Mouse (Mus musculus): Measurements from ENCODE around the gene Pitpnm2. TPM values are rescaled to one million over a fixed set of nuclear protein-coding genes. Genes with fewer than 3 reads are reported as not detected.
A peak's percentile ranks its signal among the peaks of the same experiment; 100 is the strongest.

Pitpnm2 gene
- polyA plus RNA-seq, 1 experiment from 2014 or later, result 9.2 TPM

DNA sequence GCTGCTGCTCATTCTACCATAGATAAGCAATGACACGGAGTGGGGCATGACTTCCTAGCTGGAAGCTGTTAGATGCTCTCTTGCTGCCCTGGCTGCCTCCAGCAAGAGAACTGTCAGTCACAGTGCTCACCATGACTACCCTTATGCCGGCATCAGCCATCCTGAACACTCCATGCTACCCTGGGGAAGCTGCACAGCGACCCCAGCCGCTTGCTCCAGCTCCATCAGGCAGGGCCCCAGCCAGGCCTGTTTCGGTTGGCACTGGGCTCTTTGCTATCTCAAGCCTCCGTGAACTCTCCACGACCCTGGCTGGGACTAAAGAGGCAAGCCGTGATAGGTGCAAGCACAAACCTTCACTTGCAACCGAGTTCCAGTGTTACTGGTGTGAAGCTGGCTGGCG lies 87.7 kb downstream of the Pitpnm2 start:
- no peaks in the 10 kb centered on the region for H3K9me3 ChIP-seq (ENCODE audit: low read length)
- H3K4me3 ChIP-seq (ENCODE audit: low read depth, low read length), result no peak overlapping the region
- WGBS, result 25% methylated on average over 10 of the region's 10 CpGs
- H3K4me1 ChIP-seq (ENCODE audit: insufficient read depth, low read depth, low read length), result peaks cover 11% of the 10 kb centered on the region
- no peaks in the 10 kb centered on the region for H3K36me3 ChIP-seq (ENCODE audit: insufficient read depth, low read length)
- ATAC-seq (peak; percentile 32; the same call in 1 of the 2 replicates), DNase-seq (ENCODE audit: low spot score) (no peak)
- H3K27me3 ChIP-seq (replicated peaks; ENCODE audit: insufficient read depth, low read length), result no peaks in the 10 kb centered on the region
- H3K4me2 ChIP-seq (replicated peaks; ENCODE audit: low read depth, low read length), result no peak overlapping the region
- no peak for TF ChIP-seq EP300 (IDR thresholded peaks at IDR 0.05)
- TF ChIP-seq CTCF (IDR thresholded peaks at IDR 0.05), result no peak
- H3K9ac ChIP-seq (replicated peaks; ENCODE audit: low read depth), result no peak overlapping the region
- H3K27ac ChIP-seq (ENCODE audit: low read length), result no peak overlapping the region

DNA sequence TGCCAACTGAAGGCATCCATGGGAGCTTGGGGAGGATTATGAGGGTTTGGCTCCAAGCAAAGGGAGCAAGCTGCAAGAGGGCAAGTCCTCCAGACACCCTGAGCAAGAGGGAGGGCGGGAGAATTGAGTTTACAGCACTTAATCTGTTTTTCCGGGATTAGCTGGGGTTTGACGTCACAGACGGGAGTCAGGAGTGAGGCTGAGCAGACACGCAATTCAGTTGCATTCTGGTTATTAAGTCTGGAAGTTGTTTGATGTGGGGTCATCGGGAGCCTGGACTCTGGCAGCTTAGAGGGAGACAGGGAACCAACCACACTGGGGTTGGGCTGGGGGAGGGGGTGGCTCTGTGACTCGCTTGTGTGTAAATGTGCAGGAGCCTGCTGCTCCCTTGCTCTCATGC lies 90.1 kb downstream of the Pitpnm2 start:
- Histone ChIP-seq H3K27me3 (replicated peaks; ENCODE audit: insufficient read depth, low read length) (no peaks in the 10 kb centered on the region), H3K4me3 (ENCODE audit: low read depth, low read length) (no peak overlapping the region), H3K27ac (ENCODE audit: low read length) (no peak overlapping the region), H3K4me1 (ENCODE audit: insufficient read depth, low read depth, low read length) (peaks cover 8% of the 10 kb centered on the region), H3K9ac (replicated peaks; ENCODE audit: low read depth) (no peak overlapping the region), H3K9me3 (ENCODE audit: low read length) (no peaks in the 10 kb centered on the region), H3K36me3 (ENCODE audit: insufficient read depth, low read length) (no peaks in the 10 kb centered on the region), H3K4me2 (replicated peaks; ENCODE audit: low read depth, low read length) (no peak overlapping the region)
- DNase-seq (ENCODE audit: low spot score), result peak; percentile 36
- no peak for TF ChIP-seq EP300 (IDR thresholded peaks at IDR 0.05)
- no peak for TF ChIP-seq CTCF (IDR thresholded peaks at IDR 0.05)
- no peak for ATAC-seq
- 53% methylated on average over 7 of the region's 7 CpGs for WGBS

DNA sequence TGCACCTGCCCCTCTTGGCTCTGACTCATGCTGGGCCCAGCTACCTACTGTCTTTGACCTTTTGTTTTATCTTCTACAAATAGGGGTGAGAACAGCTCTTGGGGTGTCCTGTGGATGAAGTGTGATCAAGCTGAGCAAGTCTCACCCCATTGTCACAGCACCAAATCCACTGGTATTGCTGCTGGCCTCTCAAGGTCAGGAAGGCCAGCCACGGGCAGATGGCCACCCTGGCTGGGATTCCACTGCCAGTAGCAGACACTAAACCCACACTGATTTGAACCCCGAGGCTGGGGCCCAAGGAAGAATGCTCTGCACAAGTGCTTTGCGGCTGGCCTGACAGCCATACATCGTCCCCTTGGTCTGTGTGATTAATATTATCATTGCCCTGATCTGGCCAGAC lies 91.3 kb downstream of the Pitpnm2 start:
- Histone ChIP-seq H3K27ac (ENCODE audit: low read length) (no peak overlapping the region), H3K27me3 (replicated peaks; ENCODE audit: insufficient read depth, low read length) (no peaks in the 10 kb centered on the region), H3K4me1 (ENCODE audit: insufficient read depth, low read depth, low read length) (peaks cover 10% of the 10 kb centered on the region), H3K9ac (replicated peaks; ENCODE audit: low read depth) (no peak overlapping the region), H3K9me3 (ENCODE audit: low read length) (no peaks in the 10 kb centered on the region), H3K4me2 (replicated peaks; ENCODE audit: low read depth, low read length) (no peak overlapping the region), H3K36me3 (ENCODE audit: insufficient read depth, low read length) (no peaks in the 10 kb centered on the region), H3K4me3 (ENCODE audit: low read depth, low read length) (no peak overlapping the region)
- no peak for ATAC-seq
- no peak for DNase-seq (ENCODE audit: low spot score)
- TF ChIP-seq CTCF (IDR thresholded peaks at IDR 0.05) (no peak), EP300 (IDR thresholded peaks at IDR 0.05) (no peak)
- WGBS, result 77% methylated on average over 4 of the region's 4 CpGs

DNA sequence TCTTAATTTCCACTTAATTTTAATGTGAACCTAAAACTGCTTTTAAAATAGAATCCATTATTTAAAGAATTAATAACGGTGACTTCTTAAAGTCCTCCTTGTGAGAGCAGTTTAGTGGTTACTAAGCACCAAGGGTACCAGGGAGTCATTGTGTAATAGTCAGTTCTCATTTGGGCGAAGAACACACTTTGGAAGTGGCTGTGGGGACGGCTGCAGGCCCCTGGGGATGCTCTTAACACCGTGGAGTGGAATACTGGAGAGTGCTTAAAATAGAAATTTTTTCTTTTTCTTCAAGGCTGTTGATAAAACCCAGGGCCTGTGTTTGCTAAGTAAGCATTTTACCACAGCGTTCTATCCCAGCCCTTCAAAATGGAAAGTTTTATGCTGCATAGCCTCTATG lies 93.6 kb downstream of the Pitpnm2 start:
- peaks cover 11% of the 10 kb centered on the region for H3K4me1 ChIP-seq (ENCODE audit: insufficient read depth, low read depth, low read length)
- H3K9ac ChIP-seq (replicated peaks; ENCODE audit: low read depth), result no peak overlapping the region
- H3K36me3 ChIP-seq (ENCODE audit: insufficient read depth, low read length), result no peaks in the 10 kb centered on the region
- no peaks in the 10 kb centered on the region for H3K9me3 ChIP-seq (ENCODE audit: low read length)
- ATAC-seq, result peak; percentile 74
- no peaks in the 10 kb centered on the region for H3K27me3 ChIP-seq (replicated peaks; ENCODE audit: insufficient read depth, low read length)
- H3K4me3 ChIP-seq (ENCODE audit: low read depth, low read length), result no peak overlapping the region
- H3K4me2 ChIP-seq (replicated peaks; ENCODE audit: low read depth, low read length), result no peak overlapping the region
- WGBS, result 48% methylated on average over 5 of the region's 5 CpGs
- peak; percentile 85 for DNase-seq (ENCODE audit: low spot score)
- TF ChIP-seq CTCF (IDR thresholded peaks at IDR 0.05), result no peak
- TF ChIP-seq EP300 (IDR thresholded peaks at IDR 0.05), result peak; percentile 58
- H3K27ac ChIP-seq (ENCODE audit: low read length), result no peak overlapping the region

DNA sequence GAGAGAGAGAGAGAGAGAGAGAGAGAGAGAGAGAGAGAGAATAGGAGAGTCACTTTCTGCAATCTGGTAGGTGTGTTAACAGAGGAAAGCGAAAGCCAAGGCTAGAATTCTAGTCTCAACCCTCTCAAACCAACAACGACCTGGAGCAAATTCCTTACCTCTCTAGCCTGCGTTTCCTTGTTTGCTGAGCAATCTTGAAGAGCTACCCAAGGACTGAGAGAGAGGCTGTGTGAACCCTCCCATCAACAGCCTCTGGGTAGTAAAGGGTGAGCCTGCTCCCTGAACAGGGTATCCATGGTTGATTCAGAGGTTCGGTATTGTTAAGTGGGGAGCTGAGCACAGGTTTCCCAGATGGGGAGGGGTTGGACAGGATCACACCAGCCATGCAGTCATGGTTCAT lies 96.8 kb downstream of the Pitpnm2 start:
- TF ChIP-seq EP300 (IDR thresholded peaks at IDR 0.05) (peak; percentile 83), CTCF (IDR thresholded peaks at IDR 0.05) (no peak)
- H3K4me1 ChIP-seq (ENCODE audit: insufficient read depth, low read depth, low read length), result peaks cover 7% of the 10 kb centered on the region; the same call in 1 of the 2 replicates
- H3K36me3 ChIP-seq (ENCODE audit: insufficient read depth, low read length), result no peaks in the 10 kb centered on the region
- H3K9me3 ChIP-seq (ENCODE audit: low read length), result no peaks in the 10 kb centered on the region
- H3K27me3 ChIP-seq (replicated peaks; ENCODE audit: insufficient read depth, low read length), result no peaks in the 10 kb centered on the region
- peak; percentile 85 for DNase-seq (ENCODE audit: low spot score)
- H3K4me3 ChIP-seq (ENCODE audit: low read depth, low read length), result peak overlapping the region; percentile 19
- peak; percentile 73 for ATAC-seq
- H3K27ac ChIP-seq (ENCODE audit: low read length), result peak overlapping the region; percentile 47; the same call in 1 of the 2 replicates
- no peak overlapping the region for H3K9ac ChIP-seq (replicated peaks; ENCODE audit: low read depth)
- 72% methylated on average over 4 of the region's 4 CpGs for WGBS
- peak overlapping the region; percentile 52 for H3K4me2 ChIP-seq (replicated peaks; ENCODE audit: low read depth, low read length)

DNA sequence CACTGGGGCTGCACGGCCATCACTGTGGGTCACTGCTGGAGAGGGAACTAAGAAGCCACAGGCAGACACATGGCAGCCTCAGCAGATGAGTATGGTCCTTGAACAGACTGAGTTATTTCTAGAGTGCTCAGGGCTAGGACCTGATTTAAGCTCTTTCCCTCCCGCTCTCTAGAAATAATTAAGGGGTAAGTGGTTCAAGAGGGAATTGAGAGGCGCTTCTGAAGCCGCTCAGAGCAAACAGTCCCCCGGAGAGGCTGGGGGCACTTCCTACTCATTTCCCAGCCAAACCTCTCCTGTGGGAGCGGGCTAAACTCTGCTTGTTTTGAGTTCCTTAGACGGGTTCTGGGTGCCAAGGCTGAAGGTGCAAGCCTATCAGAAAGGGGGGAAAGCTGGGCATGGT lies 98.7 kb downstream of the Pitpnm2 start:
- no peak overlapping the region for H3K9ac ChIP-seq (replicated peaks; ENCODE audit: low read depth)
- 0 out of 2 replicates have a peak overlapping the region, but pooled peaks have one; percentile 52 for H3K4me2 ChIP-seq (replicated peaks; ENCODE audit: low read depth, low read length)
- no peak for TF ChIP-seq CTCF (IDR thresholded peaks at IDR 0.05)
- TF ChIP-seq EP300 (IDR thresholded peaks at IDR 0.05), result peak; percentile 83
- no peak overlapping the region for H3K4me3 ChIP-seq (ENCODE audit: low read depth, low read length)
- DNase-seq (ENCODE audit: low spot score), result peak; percentile 80
- H3K9me3 ChIP-seq (ENCODE audit: low read length), result no peaks in the 10 kb centered on the region
- peak; percentile 54 for ATAC-seq
- no peaks in the 10 kb centered on the region for H3K36me3 ChIP-seq (ENCODE audit: insufficient read depth, low read length)
- 55% methylated on average over 7 of the region's 7 CpGs for WGBS
- no peaks in the 10 kb centered on the region for H3K27me3 ChIP-seq (replicated peaks; ENCODE audit: insufficient read depth, low read length)
- H3K4me1 ChIP-seq (ENCODE audit: insufficient read depth, low read depth, low read length), result peaks cover 9% of the 10 kb centered on the region; the same call in 1 of the 2 replicates
- H3K27ac ChIP-seq (ENCODE audit: low read length), result peak overlapping the region; percentile 47; the same call in 1 of the 2 replicates

DNA sequence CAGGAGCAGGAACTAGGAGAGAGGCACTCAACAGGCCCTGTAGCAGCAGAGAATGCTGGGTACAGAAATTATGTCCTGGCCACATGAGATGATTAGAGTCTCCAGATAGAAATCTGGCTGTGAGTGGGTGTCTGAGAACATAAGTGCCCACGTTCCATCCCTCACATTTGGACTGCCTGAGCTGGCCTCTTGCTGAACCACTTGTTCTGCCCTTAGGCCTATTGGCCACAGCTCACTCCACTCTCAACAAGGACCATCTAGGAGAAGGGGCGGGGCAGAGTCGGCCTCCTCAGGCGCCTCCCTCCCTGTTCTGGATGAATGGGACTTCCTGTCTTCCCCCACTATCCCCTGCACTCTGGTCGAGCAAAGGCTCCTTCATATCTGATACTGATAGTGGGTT lies 100.5 kb downstream of the Pitpnm2 start:
- H3K27ac ChIP-seq (ENCODE audit: low read length), result no peak overlapping the region
- H3K9ac ChIP-seq (replicated peaks; ENCODE audit: low read depth), result no peak overlapping the region
- ATAC-seq (peak; percentile 82), DNase-seq (ENCODE audit: low spot score) (peak; percentile 90)
- WGBS, result 30% methylated on average over 5 of the region's 5 CpGs
- no peak overlapping the region for H3K4me2 ChIP-seq (replicated peaks; ENCODE audit: low read depth, low read length)
- H3K27me3 ChIP-seq (replicated peaks; ENCODE audit: insufficient read depth, low read length), result no peaks in the 10 kb centered on the region
- TF ChIP-seq CTCF (IDR thresholded peaks at IDR 0.05), result no peak
- TF ChIP-seq EP300 (IDR thresholded peaks at IDR 0.05), result peak; percentile 72
- H3K4me3 ChIP-seq (ENCODE audit: low read depth, low read length), result no peak overlapping the region
- H3K4me1 ChIP-seq (ENCODE audit: insufficient read depth, low read depth, low read length), result peaks cover 9% of the 10 kb centered on the region; the same call in 1 of the 2 replicates
- no peaks in the 10 kb centered on the region for H3K36me3 ChIP-seq (ENCODE audit: insufficient read depth, low read length)
- no peaks in the 10 kb centered on the region for H3K9me3 ChIP-seq (ENCODE audit: low read length)

Measured in lung, postnatal 0 days (tissue).